Mouse (Mus musculus): Measurements from ENCODE around the gene Gck. TPM values are rescaled to one million over a fixed set of nuclear protein-coding genes. Genes with fewer than 3 reads are reported as not detected.

Gck gene
- polyA plus RNA-seq, 1 experiment from 2014 or later, result 3.4 TPM

DNA sequence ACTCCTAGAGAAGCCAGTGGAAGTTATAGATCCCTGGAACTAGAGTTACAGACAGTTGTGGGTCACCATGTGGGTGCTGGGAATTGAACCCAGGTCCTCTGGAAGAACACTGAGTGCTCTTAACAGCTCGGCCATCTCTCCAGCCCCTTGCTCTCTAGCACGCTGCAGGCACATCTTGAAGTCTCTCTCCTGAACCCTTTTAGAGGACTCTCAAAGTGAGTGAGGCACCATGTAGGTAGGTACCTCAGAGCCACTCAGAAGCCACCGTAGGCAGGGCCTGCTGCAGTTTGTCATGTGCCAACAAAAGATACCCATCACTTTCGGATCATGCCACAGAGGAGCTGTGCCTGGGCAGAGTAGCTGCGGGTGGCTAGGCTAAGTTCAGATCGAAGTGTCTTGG, 45.0 kb downstream of the Gck start:
- no peaks in the 10 kb centered on the region for H3K9me3 ChIP-seq
- H3K36me3 ChIP-seq, result no peaks in the 10 kb centered on the region
- H3K27ac ChIP-seq, result no peak overlapping the region
- no peak overlapping the region for H3K4me3 ChIP-seq (replicated peaks)
- 92% methylated on average over 6 of the region's 6 CpGs for WGBS
- no peaks in the 10 kb centered on the region for H3K27me3 ChIP-seq (replicated peaks)
- no peak overlapping the region for H3K9ac ChIP-seq
- ATAC-seq (ENCODE audit: insufficient read depth, low FRiP score, low read depth), result no peak
- H3K4me2 ChIP-seq, result no peak overlapping the region
- peaks cover 19% of the 10 kb centered on the region for H3K4me1 ChIP-seq

DNA sequence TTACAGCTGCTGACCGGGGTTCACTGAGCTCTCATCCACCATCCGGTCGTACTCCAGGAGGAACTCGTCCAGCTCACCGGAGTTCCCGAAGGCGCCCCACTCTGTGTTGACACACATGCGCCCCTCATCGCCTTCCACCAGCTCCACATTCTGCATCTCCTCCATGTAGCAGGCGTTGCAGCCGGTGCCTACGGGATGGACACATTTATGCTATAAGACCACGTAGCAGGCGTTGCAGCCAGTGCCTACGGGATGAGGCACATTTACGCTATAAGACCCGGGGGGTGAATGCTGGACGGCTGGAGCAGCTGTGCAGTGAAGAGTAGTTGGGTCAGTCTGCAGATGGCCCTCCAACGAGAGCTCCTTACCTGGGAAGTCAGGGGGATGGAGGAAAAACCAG, 45.5 kb downstream of the Gck start:
- no peak for ATAC-seq (ENCODE audit: insufficient read depth, low FRiP score, low read depth)
- Histone ChIP-seq H3K4me2 (no peak overlapping the region), H3K27ac (no peak overlapping the region), H3K36me3 (no peaks in the 10 kb centered on the region), H3K27me3 (replicated peaks) (no peaks in the 10 kb centered on the region), H3K9ac (no peak overlapping the region), H3K4me3 (replicated peaks) (no peak overlapping the region), H3K4me1 (peaks cover 19% of the 10 kb centered on the region), H3K9me3 (no peaks in the 10 kb centered on the region)
- WGBS, result 74% methylated on average over 19 of the region's 19 CpGs

DNA sequence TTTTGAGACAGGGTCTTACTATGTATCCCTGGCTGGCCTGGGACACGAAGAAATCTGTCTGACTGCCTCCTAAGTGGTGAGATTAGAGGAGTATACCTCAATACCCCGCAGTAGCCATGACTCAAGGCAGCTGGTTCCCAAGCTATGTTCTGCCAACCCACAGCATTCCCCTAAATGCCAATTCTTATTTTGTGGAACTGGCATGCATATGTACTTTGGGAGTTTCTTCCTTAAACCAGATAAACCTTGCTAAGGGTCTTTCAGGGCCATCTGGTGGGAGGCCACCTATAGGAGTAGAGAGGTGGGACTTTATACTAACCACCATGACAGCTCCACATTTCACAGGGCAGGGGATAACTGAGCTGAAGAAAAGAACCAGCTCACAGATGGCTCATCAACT, 46.0 kb downstream of the Gck start:
- no peak overlapping the region for H3K27ac ChIP-seq
- 72% methylated on average over 2 of the region's 2 CpGs for WGBS
- no peaks in the 10 kb centered on the region for H3K27me3 ChIP-seq (replicated peaks)
- H3K36me3 ChIP-seq, result no peaks in the 10 kb centered on the region
- H3K9ac ChIP-seq, result no peak overlapping the region
- ATAC-seq (ENCODE audit: insufficient read depth, low FRiP score, low read depth), result no peak
- H3K4me1 ChIP-seq, result peaks cover 19% of the 10 kb centered on the region
- no peaks in the 10 kb centered on the region for H3K9me3 ChIP-seq
- no peak overlapping the region for H3K4me3 ChIP-seq (replicated peaks)
- no peak overlapping the region for H3K4me2 ChIP-seq

DNA sequence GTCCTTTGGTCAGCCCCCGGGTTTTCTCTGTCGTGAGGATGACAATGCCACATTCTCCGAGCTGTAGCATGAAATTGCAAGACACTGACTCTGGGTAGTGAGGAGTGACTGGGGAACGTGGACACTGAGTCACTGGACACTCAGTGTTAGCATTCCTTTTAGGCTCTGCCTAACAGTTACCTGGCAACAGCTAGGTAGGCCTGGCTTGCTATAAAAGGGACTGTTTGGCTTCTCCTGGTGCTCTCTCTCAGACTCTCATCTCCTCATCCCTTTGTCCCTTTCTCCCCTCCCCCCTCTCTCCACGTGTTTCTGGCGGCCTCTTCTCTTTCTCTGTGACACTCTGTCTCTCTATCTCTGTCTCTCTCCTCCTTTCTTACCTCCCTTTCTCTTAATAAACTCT, 47.5 kb downstream of the Gck start:
- Histone ChIP-seq H3K9ac (no peak overlapping the region), H3K9me3 (no peaks in the 10 kb centered on the region), H3K4me2 (peak overlapping the region; percentile 77), H3K27ac (peak overlapping the region; percentile 55; the same call in 1 of the 2 replicates), H3K27me3 (replicated peaks) (no peaks in the 10 kb centered on the region), H3K36me3 (no peaks in the 10 kb centered on the region), H3K4me3 (replicated peaks) (peak overlapping the region; percentile 41), H3K4me1 (peaks cover 23% of the 10 kb centered on the region)
- no peak for ATAC-seq (ENCODE audit: insufficient read depth, low FRiP score, low read depth)
- WGBS, result 23% methylated on average over 6 of the region's 6 CpGs

DNA sequence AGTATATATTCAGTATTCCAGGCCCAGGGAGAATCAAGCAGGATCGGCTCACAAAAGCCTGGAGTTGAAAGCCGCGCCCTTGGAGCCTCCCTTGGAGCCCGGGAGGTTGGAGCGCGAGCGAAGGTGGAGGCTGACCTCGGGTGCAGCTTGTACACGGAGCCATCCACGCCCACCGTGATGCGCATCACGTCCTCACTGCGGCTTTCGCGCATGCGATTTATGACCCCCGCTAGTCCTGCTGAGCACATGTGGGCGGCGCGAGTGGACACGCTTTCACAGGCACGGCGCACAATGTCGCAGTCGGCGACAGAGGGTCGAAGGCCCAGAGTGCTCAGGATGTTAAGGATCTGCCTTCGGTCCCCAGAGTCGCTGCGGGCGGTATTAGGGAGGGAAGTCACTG, 47.9 kb downstream of the Gck start:
- no peaks in the 10 kb centered on the region for H3K9me3 ChIP-seq
- H3K4me2 ChIP-seq, result peak overlapping the region; percentile 77
- H3K4me3 ChIP-seq (replicated peaks), result peak overlapping the region; percentile 41
- 1% methylated on average over 32 of the region's 32 CpGs for WGBS
- H3K4me1 ChIP-seq, result peaks cover 28% of the 10 kb centered on the region
- peak; percentile 63 for ATAC-seq (ENCODE audit: insufficient read depth, low FRiP score, low read depth)
- peak overlapping the region; percentile 55; the same call in 1 of the 2 replicates for H3K27ac ChIP-seq
- H3K36me3 ChIP-seq, result no peaks in the 10 kb centered on the region
- H3K9ac ChIP-seq, result peak overlapping the region; percentile 14; the same call in 1 of the 2 replicates
- H3K27me3 ChIP-seq (replicated peaks), result no peaks in the 10 kb centered on the region

DNA sequence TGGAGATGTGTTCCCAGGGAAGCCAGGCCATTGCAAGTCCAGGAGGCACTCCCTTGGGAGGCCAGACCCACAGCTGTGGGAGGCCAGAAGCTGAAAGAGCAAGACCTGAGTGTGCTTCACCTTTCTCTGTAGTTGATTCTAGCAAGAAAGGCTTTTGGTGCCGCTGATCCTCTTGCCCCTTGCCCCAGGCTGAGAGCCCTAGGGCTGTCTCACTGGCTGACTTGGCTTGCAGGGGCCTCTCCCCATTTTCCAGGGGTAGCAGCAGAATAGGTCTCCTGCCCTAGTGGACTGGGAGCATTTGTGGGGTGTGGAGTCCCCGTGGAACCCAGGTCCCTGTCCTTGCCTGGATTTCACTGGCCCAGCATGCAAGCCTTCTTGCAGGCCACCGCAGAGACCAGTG, 48.6 kb downstream of the Gck start:
- H3K9ac ChIP-seq, result no peak overlapping the region
- H3K27ac ChIP-seq, result peak overlapping the region; percentile 55; the same call in 1 of the 2 replicates
- peaks cover 30% of the 10 kb centered on the region for H3K4me1 ChIP-seq
- H3K27me3 ChIP-seq (replicated peaks), result no peaks in the 10 kb centered on the region
- ATAC-seq (ENCODE audit: insufficient read depth, low FRiP score, low read depth), result no peak
- H3K9me3 ChIP-seq, result no peaks in the 10 kb centered on the region
- peak overlapping the region; percentile 41 for H3K4me3 ChIP-seq (replicated peaks)
- WGBS, result 32% methylated on average over 3 of the region's 3 CpGs
- peak overlapping the region; percentile 77 for H3K4me2 ChIP-seq
- no peaks in the 10 kb centered on the region for H3K36me3 ChIP-seq

DNA sequence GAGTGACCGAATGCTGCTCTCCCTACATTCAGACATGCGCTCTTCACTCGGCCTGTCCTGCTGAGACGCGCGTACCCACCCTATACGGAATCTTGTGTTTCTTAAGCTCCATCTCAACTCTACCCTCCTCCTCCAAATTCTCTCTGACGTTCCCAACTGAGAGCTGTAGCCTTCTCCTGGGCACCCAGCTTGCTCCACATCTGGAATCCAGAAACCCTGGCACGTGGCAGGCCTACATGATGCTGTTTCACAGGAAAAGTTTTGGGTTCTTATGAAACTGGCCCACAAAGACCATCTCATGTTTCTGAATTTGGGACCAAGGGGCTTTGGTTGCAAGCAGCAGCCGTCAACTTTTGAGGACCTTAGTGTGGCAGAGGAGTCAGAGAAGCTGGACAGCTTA, 50.6 kb downstream of the Gck start:
- ATAC-seq (ENCODE audit: insufficient read depth, low FRiP score, low read depth), result no peak
- Histone ChIP-seq H3K36me3 (no peaks in the 10 kb centered on the region), H3K27me3 (replicated peaks) (no peaks in the 10 kb centered on the region), H3K4me2 (no peak overlapping the region), H3K9ac (no peak overlapping the region), H3K9me3 (no peaks in the 10 kb centered on the region), H3K4me1 (peaks cover 30% of the 10 kb centered on the region), H3K4me3 (replicated peaks) (no peak overlapping the region), H3K27ac (no peak overlapping the region)
- 91% methylated on average over 10 of the region's 10 CpGs for WGBS

DNA sequence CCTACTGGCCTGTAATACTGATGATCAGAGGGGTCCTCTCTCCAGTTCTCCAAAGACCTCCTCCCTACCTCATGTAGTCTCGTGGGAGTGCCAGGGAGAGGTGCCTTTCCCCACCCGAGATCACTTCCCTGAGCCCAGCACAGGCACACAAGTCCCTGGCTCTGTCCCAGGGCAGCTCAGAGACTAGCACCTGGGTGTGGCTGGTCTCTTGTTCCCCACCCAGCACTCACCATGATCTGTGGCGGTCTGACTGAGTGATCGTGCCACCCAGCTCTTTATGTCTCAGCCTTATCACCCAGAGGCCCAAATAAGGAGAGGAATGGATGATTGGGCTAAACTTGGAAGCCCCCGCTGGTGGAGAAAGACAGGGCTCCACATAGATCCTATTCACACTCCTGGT, 51.4 kb downstream of the Gck start, which contains the start of gene Myl7:
Myl7 (minus strand) TSS at position 252 of the 400 bp plus-strand sequence.
- no peaks in the 10 kb centered on the region for H3K27me3 ChIP-seq (replicated peaks)
- ATAC-seq (ENCODE audit: insufficient read depth, low FRiP score, low read depth), result peak; percentile 44; the same call in 1 of the 2 replicates
- no peak within 1 kb of the TSS for H3K9ac ChIP-seq
- 52% methylated on average over 5 of the region's 5 CpGs for WGBS
- no peaks in the 10 kb centered on the region for H3K36me3 ChIP-seq
- H3K27ac ChIP-seq, result no peak within 1 kb of the TSS
- H3K4me1 ChIP-seq, result peaks cover 30% of the 10 kb centered on the region
- H3K4me2 ChIP-seq, result peak within 1 kb of the TSS; percentile 11; the same call in 1 of the 2 replicates
- no peak within 1 kb of the TSS for H3K4me3 ChIP-seq (replicated peaks)
- no peaks in the 10 kb centered on the region for H3K9me3 ChIP-seq

DNA sequence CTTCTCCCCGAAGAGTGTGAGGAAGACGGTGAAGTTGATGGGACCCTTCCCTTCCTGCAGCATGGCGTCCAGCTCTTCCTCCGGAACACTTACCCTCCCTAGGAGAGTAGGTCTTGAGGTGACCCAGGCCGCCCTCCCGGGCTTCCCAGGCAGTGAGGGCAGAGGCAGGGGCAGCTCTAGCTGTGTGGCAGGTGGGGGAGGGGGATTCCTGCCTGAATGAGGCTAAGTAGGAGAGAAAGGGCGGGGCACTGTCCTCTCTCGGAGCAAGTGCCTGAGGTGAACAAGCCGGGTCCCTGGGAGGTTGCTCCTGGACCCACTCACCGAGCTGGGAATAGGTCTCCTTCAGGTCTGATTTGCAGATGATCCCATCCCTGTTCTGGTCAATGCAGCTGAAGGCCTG, 52.0 kb downstream of the Gck start:
- H3K4me2 ChIP-seq, result peak overlapping the region; percentile 11; the same call in 1 of the 2 replicates
- no peaks in the 10 kb centered on the region for H3K9me3 ChIP-seq
- no peak overlapping the region for H3K27ac ChIP-seq
- H3K4me1 ChIP-seq, result peaks cover 30% of the 10 kb centered on the region
- 30% methylated on average over 10 of the region's 10 CpGs for WGBS
- no peak overlapping the region for H3K4me3 ChIP-seq (replicated peaks)
- no peaks in the 10 kb centered on the region for H3K27me3 ChIP-seq (replicated peaks)
- H3K9ac ChIP-seq, result no peak overlapping the region
- H3K36me3 ChIP-seq, result no peaks in the 10 kb centered on the region
- no peak for ATAC-seq (ENCODE audit: insufficient read depth, low FRiP score, low read depth)

DNA sequence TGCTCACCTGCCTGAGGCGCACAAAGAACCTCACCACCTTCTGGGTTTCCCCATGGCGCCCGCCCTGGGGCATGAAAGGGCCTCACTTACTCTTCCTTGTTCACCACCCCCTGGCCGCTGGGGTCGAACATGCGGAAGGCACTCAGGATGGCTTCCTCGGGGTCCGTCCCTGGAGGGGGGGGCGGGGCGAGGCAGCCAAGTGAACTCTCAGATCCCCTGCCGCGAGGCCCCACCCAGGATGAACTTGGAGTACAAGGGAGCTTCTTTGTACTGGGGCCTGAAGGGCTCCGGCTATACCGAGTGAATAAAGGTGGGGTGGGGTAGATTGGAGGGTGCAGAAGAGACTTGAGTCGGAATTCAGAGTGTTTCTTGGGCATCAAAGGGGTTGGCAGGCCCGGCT, 52.7 kb downstream of the Gck start:
- no peaks in the 10 kb centered on the region for H3K36me3 ChIP-seq
- 20% methylated on average over 15 of the region's 16 CpGs for whole genome bisulfite sequencing
- no peaks in the 10 kb centered on the region for H3K9me3 ChIP-seq
- H3K27me3 ChIP-seq (replicated peaks), result no peaks in the 10 kb centered on the region
- no peak overlapping the region for H3K4me3 ChIP-seq (replicated peaks)
- H3K9ac ChIP-seq, result no peak overlapping the region
- H3K4me1 ChIP-seq, result peaks cover 32% of the 10 kb centered on the region
- peak overlapping the region; percentile 11; the same call in 1 of the 2 replicates for H3K4me2 ChIP-seq
- H3K27ac ChIP-seq, result no peak overlapping the region
- no peak for ATAC-seq (ENCODE audit: insufficient read depth, low FRiP score, low read depth)

DNA sequence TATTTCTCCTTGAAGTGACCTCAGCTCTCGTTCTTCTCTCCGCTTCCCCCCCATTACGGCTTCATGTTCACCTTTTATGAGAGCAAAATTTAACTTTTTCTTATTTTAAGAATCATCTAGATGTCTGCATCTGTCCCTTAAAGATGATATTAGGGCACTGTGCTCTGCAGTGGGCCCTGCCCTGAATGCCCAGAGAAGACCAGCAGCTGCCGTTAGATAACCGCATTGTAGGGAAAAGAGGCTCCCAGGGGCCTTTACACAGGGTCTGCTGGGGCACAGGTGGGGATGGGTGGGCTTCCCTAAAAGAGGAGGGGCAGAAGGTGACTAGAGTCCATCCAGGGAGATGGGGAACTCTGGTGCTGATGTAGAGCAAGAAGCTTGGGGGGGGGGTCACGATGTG, 56.1 kb downstream of the Gck start:
- no peak overlapping the region for H3K4me2 ChIP-seq
- H3K9me3 ChIP-seq, result no peaks in the 10 kb centered on the region
- H3K9ac ChIP-seq, result no peak overlapping the region
- H3K27me3 ChIP-seq (replicated peaks), result no peaks in the 10 kb centered on the region
- WGBS, result 81% methylated on average over 6 of the region's 6 CpGs
- no peak for ATAC-seq (ENCODE audit: insufficient read depth, low FRiP score, low read depth)
- H3K4me3 ChIP-seq (replicated peaks), result no peak overlapping the region
- peaks cover 22% of the 10 kb centered on the region for H3K4me1 ChIP-seq
- H3K36me3 ChIP-seq, result no peaks in the 10 kb centered on the region
- H3K27ac ChIP-seq, result no peak overlapping the region

DNA sequence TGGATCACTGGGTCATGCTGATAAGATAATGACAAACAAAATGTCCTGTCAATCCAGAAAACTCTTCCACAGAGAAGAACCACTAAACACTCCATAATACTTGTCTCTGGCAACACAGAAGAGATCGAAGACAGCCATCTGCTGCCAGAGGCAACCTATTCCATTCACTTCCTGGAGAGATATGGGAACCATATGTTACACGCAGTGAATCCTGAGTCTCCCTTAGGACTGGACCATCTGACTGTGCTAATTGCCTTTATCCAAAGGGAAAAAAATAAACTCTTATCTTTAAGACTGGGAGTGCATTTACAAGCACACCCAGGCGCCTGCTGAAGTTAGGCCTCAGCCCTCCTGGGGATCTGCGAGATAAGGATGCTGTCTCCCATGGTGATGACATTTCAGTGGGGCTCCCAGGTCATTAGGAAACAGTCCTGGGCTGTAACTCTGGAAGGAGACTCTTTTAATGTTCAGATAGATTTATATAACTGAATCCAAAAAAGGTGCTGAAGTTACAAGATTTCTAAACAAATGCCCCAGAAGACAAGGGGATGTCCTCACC, 57.0 kb downstream of the Gck start:
- WGBS, result 38% methylated on average over 4 of the region's 4 CpGs
- Histone ChIP-seq H3K27me3 (replicated peaks) (no peaks in the 10 kb centered on the region), H3K27ac (peak overlapping the region; percentile 59; the same call in 1 of the 2 replicates), H3K4me3 (replicated peaks) (no peak overlapping the region), H3K36me3 (no peaks in the 10 kb centered on the region), H3K9ac (no peak overlapping the region), H3K4me1 (peaks cover 22% of the 10 kb centered on the region), H3K4me2 (no peak overlapping the region), H3K9me3 (no peaks in the 10 kb centered on the region)
- ATAC-seq (ENCODE audit: insufficient read depth, low FRiP score, low read depth), result peak; percentile 63; the same call in 1 of the 2 replicates
